19 mouse cellular contexts compared by ENCODE assay signal in genomic region chr2:129181509-129181908, GRCm38 (mm10). TPM values are rescaled to one million over a fixed set of nuclear protein-coding genes. Genes with fewer than 3 reads are reported as not detected.
DNase-seq lines count a peak whose midpoint lies in the region; ATAC-seq and TF ChIP-seq lines count a peak whose summit lies in the region.
"Had no signal": no experiment of that assay in that cellular context is flagged by ENCODE, and none has a peak within 500 bp of the region (broad histone marks: within the 10 kb centered on the region; RNA-seq: fewer than 3 reads in every experiment).

No protein-coding gene starts in this region.

- intact Hi-C loops in heart, adult 2 months (cut with DNase I) = no loop called here

- H3K27me3 ChIP-seq in heart, adult 2 months (ENCODE audit: control insufficient read depth, insufficient read depth, low read length) = no peaks in the 10 kb centered on the region
- no peaks in the 10 kb centered on the region for H3K27me3 ChIP-seq in spleen, adult 2 months (ENCODE audit: control insufficient read depth, insufficient read depth, low read length)
- H3K27me3 ChIP-seq in G1E (ENCODE audit: insufficient read depth, low read length) = peaks cover 10% of the 10 kb centered on the region; the same call in 1 of the 2 replicates
- no peaks in the 10 kb centered on the region for H3K27me3 ChIP-seq in liver, embryonic 14.5 days (ENCODE audit: control insufficient read depth, insufficient read depth, low read length)
- H3K27me3 ChIP-seq: forebrain, embryonic 13.5 days; heart, embryonic 12.5 days; hindbrain, embryonic 15.5 days; lung, embryonic 15.5 days had no signal

- no peak for TF ChIP-seq POLR2A in heart, adult 2 months (IDR thresholded peaks at IDR 0.05; ENCODE audit: insufficient read depth, low read depth, low read length)
- TF ChIP-seq POLR2A in spleen, adult 2 months (IDR thresholded peaks at IDR 0.05; ENCODE audit: low read depth, low read length) = no peak

- peak; percentile 45 for TF ChIP-seq CTCF in heart, adult 2 months (IDR thresholded peaks at IDR 0.05)
- TF ChIP-seq CTCF in spleen, adult 2 months (IDR thresholded peaks at IDR 0.05; ENCODE audit: extremely low read depth, insufficient read depth, insufficient read length, insufficient replicate concordance) = no peak
- peak; percentile 25; the same call in 1 of the 2 replicates for TF ChIP-seq CTCF in G1E (IDR thresholded peaks at IDR 0.05; ENCODE audit: low read depth, low read length)
- TF ChIP-seq CTCF in liver, embryonic 14.5 days (IDR thresholded peaks at IDR 0.05; ENCODE audit: low read depth) = peak; percentile 43

- peaks cover 3% of the 10 kb centered on the region for H3K4me1 ChIP-seq in heart, adult 2 months (ENCODE audit: control insufficient read depth, insufficient read depth, low read length)
- peaks cover 49% of the 10 kb centered on the region for H3K4me1 ChIP-seq in spleen, adult 2 months (ENCODE audit: control insufficient read depth, insufficient read depth, insufficient read length)
- peaks cover 31% of the 10 kb centered on the region for H3K4me1 ChIP-seq in G1E (ENCODE audit: insufficient read depth, low read depth, low read length)
- peaks cover 0 to 17% of the 10 kb centered on the region in 2 experiments; a peak in 2 of 4 replicates for H3K4me1 ChIP-seq in liver, embryonic 14.5 days (replicated peaks; ENCODE audit: control insufficient read depth in 2 of 2, insufficient read depth in 2 of 2, low read length in 1 of 2)
- H3K4me1 ChIP-seq: embryonic facial prominence, embryonic 10.5 days; forebrain, embryonic 13.5 days; hindbrain, embryonic 15.5 days had no signal

- DNase-seq in heart, adult 2 months = no peak
- DNase-seq in heart, adult 18-20 months = no peak
- no peak for DNase-seq in spleen, adult 2 months (ENCODE audit: low read depth in 1 of 2, low spot score in 2 of 2)
- no peak for DNase-seq in spleen, postnatal 14 days (ENCODE audit: low spot score in 2 of 2)
- DNase-seq in G1E (ENCODE audit: low spot score) = no peak
- no peak for DNase-seq in liver, embryonic 14.5 days (ENCODE audit: low read depth in 3 of 3, low spot score in 3 of 3)
- no peak for DNase-seq in kidney, adult 18-20 months
- DNase-seq in cerebellum, adult 9-10 months = no peak
- DNase-seq: cerebellum, postnatal 25 days; gastrocnemius, postnatal 36 days; kidney, adult 2 months; kidney, postnatal 14 days; spleen, adult 18-20 months had no signal

- no peak overlapping the region for H3K9ac ChIP-seq in heart, adult 2 months (ENCODE audit: low read depth, low read length)
- H3K9ac ChIP-seq in liver, embryonic 14.5 days (replicated peaks) = no peak overlapping the region
- H3K9ac ChIP-seq: forebrain, embryonic 13.5 days; heart, embryonic 12.5 days; hindbrain, embryonic 15.5 days; lung, embryonic 15.5 days had no signal

- no peaks in the 10 kb centered on the region for H3K36me3 ChIP-seq in heart, adult 2 months (ENCODE audit: control insufficient read depth, insufficient read depth, low read length)
- no peaks in the 10 kb centered on the region for H3K36me3 ChIP-seq in spleen, adult 2 months (ENCODE audit: control insufficient read depth, insufficient read depth, low read length)
- H3K36me3 ChIP-seq in G1E (replicated peaks) = no peaks in the 10 kb centered on the region
- no peaks in the 10 kb centered on the region for H3K36me3 ChIP-seq in liver, embryonic 14.5 days (replicated peaks; ENCODE audit: control insufficient read depth, insufficient read depth, low read depth)
- H3K36me3 ChIP-seq: embryonic facial prominence, embryonic 10.5 days; heart, embryonic 12.5 days; hindbrain, embryonic 15.5 days; lung, embryonic 15.5 days had no signal

- no peak overlapping the region for H3K4me2 ChIP-seq in liver, embryonic 14.5 days (ENCODE audit: low read depth)
- H3K4me2 ChIP-seq: forebrain, embryonic 13.5 days; heart, embryonic 12.5 days; hindbrain, embryonic 15.5 days; lung, embryonic 15.5 days had no signal

- H3K27ac ChIP-seq in heart, adult 2 months = no peak overlapping the region
- H3K27ac ChIP-seq in spleen, adult 2 months (ENCODE audit: insufficient read depth, low read length) = peak overlapping the region; percentile 52; the same call in 1 of the 2 replicates
- H3K27ac ChIP-seq in liver, embryonic 14.5 days = no peak overlapping the region
- H3K27ac ChIP-seq: embryonic facial prominence, embryonic 10.5 days; forebrain, embryonic 13.5 days; hindbrain, embryonic 15.5 days; lung, embryonic 15.5 days had no signal

- no peak for ATAC-seq in G1E (ENCODE audit: extremely low read depth, insufficient number of reproducible peaks, low FRiP score, poor library complexity, severe bottlenecking)
- ATAC-seq in liver, embryonic 14.5 days (ENCODE audit: insufficient read depth) = no peak
- ATAC-seq: forebrain, embryonic 13.5 days; midbrain, embryonic 16.5 days had no signal

- TF ChIP-seq EP300 in heart, adult 2 months (IDR thresholded peaks at IDR 0.05; ENCODE audit: insufficient read depth, low read depth, low read length) = no peak
- no peak for TF ChIP-seq EP300 in liver, embryonic 14.5 days (IDR thresholded peaks at IDR 0.05; ENCODE audit: low read depth)

- no peak overlapping the region for H3K4me3 ChIP-seq in heart, adult 2 months
- H3K4me3 ChIP-seq in spleen, adult 2 months (ENCODE audit: extremely low read depth, insufficient read depth, insufficient read length) = no peak overlapping the region
- H3K4me3 ChIP-seq in G1E (ENCODE audit: low read depth, low read length) = no peak overlapping the region
- H3K4me3 ChIP-seq in liver, embryonic 14.5 days (ENCODE audit: insufficient read depth in 1 of 2, low read depth in 2 of 2, low read length in 2 of 2) = no peak overlapping the region
- H3K4me3 ChIP-seq: embryonic facial prominence, embryonic 10.5 days; forebrain, embryonic 13.5 days; heart, embryonic 12.5 days; hindbrain, embryonic 15.5 days; lung, embryonic 15.5 days had no signal

- WGBS in heart, adult 2 months = 69% methylated on average over 5 of the region's 5 CpGs
- WGBS in spleen, adult 2 months = 79% methylated on average over 5 of the region's 5 CpGs
- WGBS in liver, embryonic 14.5 days (ENCODE audit: insufficient replicate concordance) = 54% methylated on average over 5 of the region's 5 CpGs

- no peaks in the 10 kb centered on the region for H3K79me2 ChIP-seq in heart, adult 2 months (replicated peaks; ENCODE audit: control insufficient read depth, insufficient read depth, low read length)

- no peaks in the 10 kb centered on the region for H3K9me3 ChIP-seq in G1E (replicated peaks)
- no peaks in the 10 kb centered on the region for H3K9me3 ChIP-seq in liver, embryonic 14.5 days (ENCODE audit: control insufficient read depth, low read length)
- H3K9me3 ChIP-seq: embryonic facial prominence, embryonic 10.5 days; forebrain, embryonic 13.5 days; hindbrain, embryonic 15.5 days; lung, embryonic 15.5 days had no signal

RNA-seq across cellular contexts. Expression of gene Slc20a1, which starts 17.1 kb away (rescaled TPM):
- total RNA-seq in heart, adult 2 months (2021) = 10 to 100 TPM; 10.1 to 15.9 TPM
- polyA plus RNA-seq in heart, adult 2 months (2012; rRNA removed) = 14.7 and 24.7 TPM in 2 replicates
- total RNA-seq in heart, adult 18-20 months (2021) = 10 to 100 TPM; 12.4 to 13.9 TPM
- 29.9 and 34.8 TPM in 2 replicates for polyA plus RNA-seq in spleen, adult 2 months (2012; rRNA removed)
- total RNA-seq in G1E (2014; fragmentation: Nextera tagmentation) (38.5 and 47.7 TPM in 2 replicates), G1E (2017) (71.8 and 88.4 TPM in 2 replicates)
- 27.8 and 31.6 TPM in 2 replicates for polyA plus RNA-seq in G1E (2012)
- 37.7 and 50.7 TPM in 2 replicates for polyA plus RNA-seq in liver, embryonic 14.5 days (2012; rRNA removed)
- 42.7 and 49.2 TPM in 2 replicates for polyA plus RNA-seq in liver, embryonic 14.5 days (2014; fragmentation: Nextera tagmentation; extraction: Ambion mirVana)

RNA-seq across cellular contexts. Expression of gene Chchd5, which starts 52.0 kb away (rescaled TPM):
- 10 to 100 TPM in 1 of 2 experiments, 1 to 10 TPM in 1; 9.8 to 10.3 TPM for total RNA-seq in heart, adult 2 months (2021)
- 22.0 and 22.5 TPM in 2 replicates for polyA plus RNA-seq in heart, adult 2 months (2012; rRNA removed)
- 10 to 100 TPM; 13.0 to 13.1 TPM for total RNA-seq in heart, adult 18-20 months (2021)
- polyA plus RNA-seq in spleen, adult 2 months (2012; rRNA removed) = 17.8 and 20.4 TPM in 2 replicates
- 65.3 and 70.6 TPM in 2 replicates for total RNA-seq in G1E (2014; fragmentation: Nextera tagmentation)
- total RNA-seq in G1E (2017) = 33.9 and 39.1 TPM in 2 replicates
- polyA plus RNA-seq in G1E (2012) = 9.0 and 63.3 TPM in 2 replicates
- polyA plus RNA-seq in liver, embryonic 14.5 days (2012; rRNA removed) = 9.2 and 12.8 TPM in 2 replicates
- polyA plus RNA-seq in liver, embryonic 14.5 days (2014; fragmentation: Nextera tagmentation; extraction: Ambion mirVana) = 9.1 and 11.6 TPM in 2 replicates
